Mouse (Mus musculus) midbrain, embryonic 12.5 days (tissue): ENCODE data around the gene Slc13a4. TPM values are rescaled to one million over a fixed set of nuclear protein-coding genes. Genes with fewer than 3 reads are reported as not detected.

Experiments used
- ATAC-seq: fragments of 200-750 bp; cut with Nextera tagmentation; 2 replicates; pipeline ENCODE4 v1.8.0; 2017; ENCODE audit warnings: low read depth, moderate TSS enrichment, moderate library complexity; ENCODE audit not compliant: low FRiP score
- H3K27ac ChIP-seq: fragments of 300-500 bp; sonication (generic); replicated peaks from 2 replicates; pipeline ENCODE4 v1.5.1; 2016; ENCODE audit warnings: mild to moderate bottlenecking
- H3K27me3 ChIP-seq: fragments of 300-500 bp; sonication (generic); 2 replicates; pipeline ENCODE4 v1.6.1; 2016; ENCODE audit warnings: mild to moderate bottlenecking
- H3K36me3 ChIP-seq: fragments of 300-500 bp; sonication (generic); 2 replicates; pipeline ENCODE4 v1.6.1; 2016
- H3K4me1 ChIP-seq: fragments of 300-500 bp; sonication (generic); 2 replicates; pipeline ENCODE4 v1.6.1; 2016
- H3K4me2 ChIP-seq: fragments of 300-500 bp; sonication (generic); replicated peaks from 2 replicates; pipeline ENCODE4 v1.6.1; 2016; ENCODE audit warnings: mild to moderate bottlenecking, moderate library complexity
- H3K4me3 ChIP-seq: fragments of 300-500 bp; sonication (generic); 2 replicates; pipeline ENCODE4 v1.5.1; 2016; ENCODE audit warnings: mild to moderate bottlenecking
- H3K9ac ChIP-seq: fragments of 300-500 bp; sonication (generic); replicated peaks from 2 replicates; pipeline ENCODE4 v1.6.1; 2016; ENCODE audit warnings: mild to moderate bottlenecking, moderate library complexity
- H3K9me3 ChIP-seq: fragments of 300-500 bp; sonication (generic); 2 replicates; pipeline ENCODE4 v1.6.1; 2016; ENCODE audit warnings: mild to moderate bottlenecking
- WGBS: fragments of 180-500 bp; shearing (Covaris S2); methylation state at CpG from one replicate; pipeline ENCODE4 v1.1.7; 2016; 5-methylcytosine and 5-hydroxymethylcytosine counted together
- polyA plus RNA-seq: library from polyadenylated mRNA; unstranded; fragments of >200 nt; fragmentation: Nextera tagmentation; extraction: Ambion mirVana; gene quantifications from 2 replicates; pipeline ENCODE4 v1.2.1, GENCODE M21; 2016

Slc13a4 gene
- polyA plus RNA-seq, 1 experiment from 2014 or later = 0.26 TPM

GRCm38 (mm10) chr6:35271094-35271855 is 36.7 kb downstream of the Slc13a4 start:
- WGBS = 87% methylated on average over 12 of the region's 12 CpGs

GRCm38 (mm10) chr6:35269643-35270042 is 38.3 kb downstream of the Slc13a4 start:
- Histone ChIP-seq H3K9ac (no peak overlapping the region), H3K27ac (no peak overlapping the region), H3K4me2 (no peak overlapping the region), H3K27me3 (no peaks in the 10 kb centered on the region), H3K9me3 (no peaks in the 10 kb centered on the region), H3K36me3 (0 out of 2 replicates have a peak, but pooled peaks cover 5% of the 10 kb centered on the region), H3K4me3 (no peak overlapping the region), H3K4me1 (no peaks in the 10 kb centered on the region)
- no peak for ATAC-seq
- WGBS = 76% methylated on average over 13 of the region's 13 CpGs

More at GRCm38 (mm10) chr6:35271094-35271855, 36.7 kb downstream of the Slc13a4 start:
- no peak overlapping the region for H3K27ac ChIP-seq
- no peaks in the 10 kb centered on the region for H3K4me1 ChIP-seq
- no peak overlapping the region for H3K9ac ChIP-seq
- no peak overlapping the region for H3K4me2 ChIP-seq
- 0 out of 2 replicates have a peak, but pooled peaks cover 5% of the 10 kb centered on the region for H3K36me3 ChIP-seq
- no peaks in the 10 kb centered on the region for H3K9me3 ChIP-seq
- no peaks in the 10 kb centered on the region for H3K27me3 ChIP-seq
- H3K4me3 ChIP-seq = no peak overlapping the region
- no peak for ATAC-seq

- Histone ChIP-seq H3K4me2 (no peak overlapping the region), H3K4me3 (no peak overlapping the region), H3K9me3 (no peaks in the 10 kb centered on the region), H3K4me1 (no peaks in the 10 kb centered on the region), H3K36me3 (0 out of 2 replicates have a peak, but pooled peaks cover 10% of the 10 kb centered on the region), H3K9ac (no peak overlapping the region), H3K27ac (no peak overlapping the region), H3K27me3 (no peaks in the 10 kb centered on the region)
- no peak for ATAC-seq
- WGBS = 92% methylated on average over 13 of the region's 13 CpGs
These were observed 39.2 kb downstream of the Slc13a4 start for GRCm38 (mm10) chr6:35268711-35269110.

- H3K27me3 ChIP-seq = no peaks in the 10 kb centered on the region
- H3K9me3 ChIP-seq = no peaks in the 10 kb centered on the region
- H3K4me3 ChIP-seq = no peak overlapping the region
- H3K36me3 ChIP-seq = peaks cover 32% of the 10 kb centered on the region
- no peak overlapping the region for H3K4me2 ChIP-seq
- no peak for ATAC-seq
- 90% methylated on average over 15 of the region's 15 CpGs for WGBS
- no peak overlapping the region for H3K9ac ChIP-seq
- H3K27ac ChIP-seq = no peak overlapping the region
- H3K4me1 ChIP-seq = no peaks in the 10 kb centered on the region
These were observed 42.2 kb downstream of the Slc13a4 start for GRCm38 (mm10) chr6:35265580-35266278.

- peaks cover 28% of the 10 kb centered on the region for H3K36me3 ChIP-seq
- 88% methylated on average over 7 of the region's 7 CpGs for WGBS
These were observed 47.4 kb downstream of the Slc13a4 start for GRCm38 (mm10) chr6:35260531-35260930.

GRCm38 (mm10) chr6:35259526-35259925 is 48.4 kb downstream of the Slc13a4 start:
- no peak for ATAC-seq
- Histone ChIP-seq H3K27ac (no peak overlapping the region), H3K27me3 (no peaks in the 10 kb centered on the region), H3K9me3 (no peaks in the 10 kb centered on the region), H3K9ac (no peak overlapping the region), H3K36me3 (peaks cover 28% of the 10 kb centered on the region), H3K4me3 (no peak overlapping the region), H3K4me1 (peaks cover 13% of the 10 kb centered on the region), H3K4me2 (no peak overlapping the region)
- WGBS = 81% methylated on average over 5 of the region's 5 CpGs

More at GRCm38 (mm10) chr6:35260531-35260930, 47.4 kb downstream of the Slc13a4 start:
- no peak for ATAC-seq
- Histone ChIP-seq H3K27ac (no peak overlapping the region), H3K4me1 (peaks cover 3% of the 10 kb centered on the region), H3K27me3 (no peaks in the 10 kb centered on the region), H3K9me3 (no peaks in the 10 kb centered on the region), H3K4me2 (no peak overlapping the region), H3K9ac (no peak overlapping the region), H3K4me3 (no peak overlapping the region)

- Histone ChIP-seq H3K36me3 (peaks cover 24% of the 10 kb centered on the region), H3K27me3 (no peaks in the 10 kb centered on the region), H3K9me3 (no peaks in the 10 kb centered on the region), H3K4me2 (no peak overlapping the region), H3K9ac (no peak overlapping the region), H3K27ac (no peak overlapping the region), H3K4me3 (no peak overlapping the region), H3K4me1 (peaks cover 19% of the 10 kb centered on the region)
- 95% methylated on average over 2 of the region's 2 CpGs for WGBS
- no peak for ATAC-seq
These were observed 49.0 kb downstream of the Slc13a4 start for GRCm38 (mm10) chr6:35258922-35259321.

GRCm38 (mm10) chr6:35257626-35258190 is 50.2 kb downstream of the Slc13a4 start:
- H3K27me3 ChIP-seq = no peaks in the 10 kb centered on the region
- no peak overlapping the region for H3K4me3 ChIP-seq
- no peak overlapping the region for H3K9ac ChIP-seq
- peaks cover 25% of the 10 kb centered on the region for H3K4me1 ChIP-seq
- no peak for ATAC-seq
- 88% methylated on average over 13 of the region's 13 CpGs for WGBS
- peaks cover 14% of the 10 kb centered on the region for H3K36me3 ChIP-seq
- no peak overlapping the region for H3K4me2 ChIP-seq
- no peaks in the 10 kb centered on the region for H3K9me3 ChIP-seq
- no peak overlapping the region for H3K27ac ChIP-seq

- WGBS = 90% methylated on average over 7 of the region's 7 CpGs
- no peak overlapping the region for H3K4me2 ChIP-seq
- no peaks in the 10 kb centered on the region for H3K27me3 ChIP-seq
- no peaks in the 10 kb centered on the region for H3K9me3 ChIP-seq
- H3K27ac ChIP-seq = no peak overlapping the region
- peaks cover 5% of the 10 kb centered on the region for H3K36me3 ChIP-seq
- no peak for ATAC-seq
- no peak overlapping the region for H3K9ac ChIP-seq
- peaks cover 30% of the 10 kb centered on the region for H3K4me1 ChIP-seq
- no peak overlapping the region for H3K4me3 ChIP-seq
These were observed 51.2 kb downstream of the Slc13a4 start for GRCm38 (mm10) chr6:35256691-35257090.

GRCm38 (mm10) chr6:35255017-35255416 is 52.9 kb downstream of the Slc13a4 start:
- Histone ChIP-seq H3K27ac (0 out of 2 replicates have a peak overlapping the region, but pooled peaks have one; percentile 30), H3K4me1 (peaks cover 30% of the 10 kb centered on the region), H3K36me3 (no peaks in the 10 kb centered on the region), H3K4me2 (peak overlapping the region; percentile 71), H3K4me3 (no peak overlapping the region), H3K9ac (no peak overlapping the region), H3K27me3 (no peaks in the 10 kb centered on the region), H3K9me3 (no peaks in the 10 kb centered on the region)
- WGBS = 79% methylated on average over 12 of the region's 12 CpGs
- ATAC-seq = no peak

- Histone ChIP-seq H3K36me3 (no peaks in the 10 kb centered on the region), H3K4me1 (peaks cover 30% of the 10 kb centered on the region), H3K4me2 (peak overlapping the region; percentile 71), H3K27ac (peak overlapping the region; percentile 30; the same call in 1 of the 2 replicates), H3K9me3 (no peaks in the 10 kb centered on the region), H3K4me3 (peak overlapping the region; percentile 80), H3K9ac (peak overlapping the region; percentile 34; the same call in 1 of the 2 replicates), H3K27me3 (no peaks in the 10 kb centered on the region)
- 56% methylated on average over 9 of the region's 9 CpGs for WGBS
- ATAC-seq = no peak
These were observed 53.6 kb downstream of the Slc13a4 start for GRCm38 (mm10) chr6:35254136-35254904.
